Mouse (Mus musculus): Measurements from ENCODE around the gene Vmn1r56. TPM values are rescaled to one million over a fixed set of nuclear protein-coding genes. Genes with fewer than 3 reads are reported as not detected.
"Not testable (repeated sequence)": the region's sequence is repeated elsewhere in the genome, so short reads cannot be mapped to it uniquely, and the experiment has no call there.

Vmn1r56 gene
- not detected in 2 replicates for polyA plus RNA-seq (2014; fragmentation: Nextera tagmentation; extraction: Ambion mirVana)

DNA sequence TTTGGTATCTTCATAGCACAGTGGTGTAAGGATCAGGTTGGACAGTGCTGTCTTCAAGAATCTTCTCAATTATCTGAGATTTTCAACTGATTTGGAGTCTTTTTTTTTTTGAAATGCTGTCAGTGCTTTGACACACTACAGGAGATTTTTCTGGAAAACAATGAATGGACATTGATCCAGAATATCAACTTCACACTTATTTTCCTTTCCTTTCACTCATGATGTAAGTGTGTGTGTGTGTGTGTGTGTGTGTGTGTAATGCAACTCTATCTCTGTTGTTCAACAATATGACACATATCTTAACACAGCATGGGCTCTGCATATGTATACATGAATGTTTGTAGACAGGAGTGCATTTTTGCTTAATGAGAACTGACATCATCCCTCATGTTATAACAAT lies at the start of gene Vmn1r56:
Gene Vmn1r56, minus strand, starts transcription at position 101 of the 400 bp plus-strand sequence.
- H3K4me3 ChIP-seq (replicated peaks; ENCODE audit: low read depth, low read length); H3K27ac ChIP-seq (replicated peaks; ENCODE audit: low read depth, low read length); H3K36me3 ChIP-seq (ENCODE audit: control insufficient read depth, insufficient read depth, low read length); H3K9me3 ChIP-seq (ENCODE audit: control insufficient read depth, low read length); H3K27me3 ChIP-seq (ENCODE audit: control insufficient read depth, insufficient read depth, low read length); H3K9ac ChIP-seq (replicated peaks; ENCODE audit: low read length); H3K4me2 ChIP-seq (ENCODE audit: low read length); H3K4me1 ChIP-seq (ENCODE audit: control insufficient read depth, insufficient read depth, low read length); ATAC-seq (ENCODE audit: low FRiP score, low TSS enrichment); DNase-seq: not testable (repeated sequence)

DNA sequence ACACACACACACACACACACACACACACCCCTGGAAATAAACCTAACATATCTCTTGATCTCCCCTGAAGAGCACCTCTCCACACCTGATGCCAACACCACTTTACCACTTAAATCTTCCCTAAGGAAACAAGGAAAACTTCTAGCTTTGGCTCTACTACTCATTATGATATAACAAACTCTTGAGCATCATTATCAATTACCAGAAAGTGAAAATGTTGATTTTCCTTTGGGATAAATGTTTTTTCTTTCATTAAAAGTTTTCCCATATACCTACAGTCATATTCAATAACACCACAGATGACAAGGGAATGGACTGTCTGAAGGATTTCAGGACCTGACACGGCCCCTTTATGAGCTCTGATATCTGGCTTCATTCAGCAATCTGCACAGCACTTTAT lies 21.6 kb upstream of the Vmn1r56 start, which contains the start of gene Vmn1r57:
Gene Vmn1r57, plus strand, starts transcription at position 301 of the 400 bp plus-strand sequence.
- H3K4me1 ChIP-seq (ENCODE audit: control insufficient read depth, insufficient read depth, low read length); H3K9ac ChIP-seq (replicated peaks; ENCODE audit: low read length); DNase-seq; H3K4me2 ChIP-seq (ENCODE audit: low read length); H3K4me3 ChIP-seq (replicated peaks; ENCODE audit: low read depth, low read length); H3K27me3 ChIP-seq (ENCODE audit: control insufficient read depth, insufficient read depth, low read length); ATAC-seq (ENCODE audit: low FRiP score, low TSS enrichment); H3K36me3 ChIP-seq (ENCODE audit: control insufficient read depth, insufficient read depth, low read length); H3K9me3 ChIP-seq (ENCODE audit: control insufficient read depth, low read length); H3K27ac ChIP-seq (replicated peaks; ENCODE audit: low read depth, low read length): not testable (repeated sequence)
- 63% methylated on average over 1 of the region's 1 CpGs for WGBS

- H3K4me3 ChIP-seq (replicated peaks; ENCODE audit: low read depth, low read length); H3K36me3 ChIP-seq (ENCODE audit: control insufficient read depth, insufficient read depth, low read length); DNase-seq; H3K27ac ChIP-seq (replicated peaks; ENCODE audit: low read depth, low read length); H3K27me3 ChIP-seq (ENCODE audit: control insufficient read depth, insufficient read depth, low read length); ATAC-seq (ENCODE audit: low FRiP score, low TSS enrichment); H3K4me1 ChIP-seq (ENCODE audit: control insufficient read depth, insufficient read depth, low read length); H3K9ac ChIP-seq (replicated peaks; ENCODE audit: low read length); H3K9me3 ChIP-seq (ENCODE audit: control insufficient read depth, low read length); H3K4me2 ChIP-seq (ENCODE audit: low read length): not testable (repeated sequence)
Observed at GRCm38 (mm10) chr7:5149570-5149969, 47.0 kb downstream of the Vmn1r56 start, which contains the start of gene Vmn1r55. Gene Vmn1r55 (minus strand): TSS chr7:5149670.

Other genes starting within 250 kb of the Vmn1r56 start
- gene Sbk2, start 232.3 kb downstream of the Vmn1r56 start, polyA plus RNA-seq (2014; fragmentation: Nextera tagmentation; extraction: Ambion mirVana), result not detected in 2 replicates
- 0.59 and 0.89 TPM in 2 replicates for gene Sbk3, start 225.6 kb downstream of the Vmn1r56 start, polyA plus RNA-seq (2014; fragmentation: Nextera tagmentation; extraction: Ambion mirVana)
- gene Zfp579, start 200.6 kb downstream of the Vmn1r56 start, polyA plus RNA-seq (2014; fragmentation: Nextera tagmentation; extraction: Ambion mirVana), result 69.3 and 76.5 TPM in 2 replicates
- 8.4 and 9.4 TPM in 2 replicates for gene Zfp524, start 182.3 kb downstream of the Vmn1r56 start, polyA plus RNA-seq (2014; fragmentation: Nextera tagmentation; extraction: Ambion mirVana)
- gene Fiz1, start 182.1 kb downstream of the Vmn1r56 start, polyA plus RNA-seq (2014; fragmentation: Nextera tagmentation; extraction: Ambion mirVana), result 36.2 and 38.0 TPM in 2 replicates
- 1.3 TPM in 1 of 2 replicates, not detected in the other for gene Gm44973, start 181.3 kb downstream of the Vmn1r56 start, polyA plus RNA-seq (2014; fragmentation: Nextera tagmentation; extraction: Ambion mirVana)
- 6.8 and 8.3 TPM in 2 replicates for gene Zfp865, start 176.4 kb downstream of the Vmn1r56 start, polyA plus RNA-seq (2014; fragmentation: Nextera tagmentation; extraction: Ambion mirVana)
- 47.0 and 63.6 TPM in 2 replicates for gene Ccdc106, start 176.2 kb downstream of the Vmn1r56 start, polyA plus RNA-seq (2014; fragmentation: Nextera tagmentation; extraction: Ambion mirVana)
- not detected in 2 replicates for gene 4632433K11Rik, start 162.6 kb downstream of the Vmn1r56 start, polyA plus RNA-seq (2014; fragmentation: Nextera tagmentation; extraction: Ambion mirVana)
- 9.1 and 10.8 TPM in 2 replicates for gene Zfp784, start 158.3 kb downstream of the Vmn1r56 start, polyA plus RNA-seq (2014; fragmentation: Nextera tagmentation; extraction: Ambion mirVana)
- 104 and 105 TPM in 2 replicates for gene Zfp580, start 145.2 kb downstream of the Vmn1r56 start, polyA plus RNA-seq (2014; fragmentation: Nextera tagmentation; extraction: Ambion mirVana)
- gene U2af2, start 134.6 kb downstream of the Vmn1r56 start, polyA plus RNA-seq (2014; fragmentation: Nextera tagmentation; extraction: Ambion mirVana), result 111 and 115 TPM in 2 replicates
- 104 and 119 TPM in 2 replicates for gene Epn1, start 116.5 kb downstream of the Vmn1r56 start, polyA plus RNA-seq (2014; fragmentation: Nextera tagmentation; extraction: Ambion mirVana)
- not detected in 2 replicates for gene Rfpl4, start 79.8 kb downstream of the Vmn1r56 start, polyA plus RNA-seq (2014; fragmentation: Nextera tagmentation; extraction: Ambion mirVana)
- 0.36 and 0.41 TPM in 2 replicates for gene Rasl2-9, start 70.8 kb downstream of the Vmn1r56 start, polyA plus RNA-seq (2014; fragmentation: Nextera tagmentation; extraction: Ambion mirVana)
- 0.01 TPM in 1 of 2 replicates, not detected in the other for gene Vmn1r55, start 47.1 kb downstream of the Vmn1r56 start, polyA plus RNA-seq (2014; fragmentation: Nextera tagmentation; extraction: Ambion mirVana)
- not detected in 2 replicates for gene Vmn1r57, start 21.7 kb upstream of the Vmn1r56 start, polyA plus RNA-seq (2014; fragmentation: Nextera tagmentation; extraction: Ambion mirVana)
- gene Gm5065, start 153.8 kb upstream of the Vmn1r56 start, polyA plus RNA-seq (2014; fragmentation: Nextera tagmentation; extraction: Ambion mirVana), result not detected in 2 replicates
- not detected in 2 replicates for gene Nlrp2, start 154.3 kb upstream of the Vmn1r56 start, polyA plus RNA-seq (2014; fragmentation: Nextera tagmentation; extraction: Ambion mirVana)
- not detected in 2 replicates for gene Vmn1r58, start 216.6 kb upstream of the Vmn1r56 start, polyA plus RNA-seq (2014; fragmentation: Nextera tagmentation; extraction: Ambion mirVana)

Measured in midbrain, embryonic 14.5 days (tissue).